Mouse (Mus musculus) bone marrow macrophage, adult 2 months (primary cell): ENCODE measurements around the gene Acan.

ENCODE experiments used
- CTCF ChIP-seq: IDR thresholded peaks from 2 replicates; pipeline ENCODE4 v1.5.1; 2012; ENCODE audit warnings: low read depth, mild to moderate bottlenecking, low read length, moderate library complexity
- POLR2A ChIP-seq: IDR thresholded peaks from 2 replicates; pipeline ENCODE4 v1.6.1; 2012; ENCODE audit warnings: mild to moderate bottlenecking, low read depth, low read length, borderline replicate concordance

DNA sequence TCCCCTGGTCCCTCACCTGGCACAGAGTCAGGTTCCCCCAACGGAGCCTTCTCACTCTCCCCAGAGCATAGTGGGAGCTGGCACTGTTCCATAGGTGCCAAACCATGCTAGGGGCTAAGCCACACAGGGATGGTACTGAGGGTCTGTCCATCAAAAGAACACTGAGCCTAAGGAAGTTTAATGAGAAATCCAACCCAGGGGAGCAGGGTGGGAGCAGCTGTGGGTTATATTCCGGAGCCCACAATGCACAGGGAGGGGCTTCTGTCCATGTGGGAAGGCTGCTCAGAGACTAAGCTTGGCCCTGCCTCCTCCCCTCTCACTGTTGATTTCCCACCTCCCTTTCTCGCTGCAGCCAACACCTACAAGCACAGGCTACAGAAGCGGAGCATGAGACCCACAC is 60.6 kb downstream of the Acan start:
- no peak for TF ChIP-seq CTCF
- no peak for TF ChIP-seq POLR2A
